Mouse (Mus musculus) embryonic facial prominence, embryonic 11.5 days (tissue): ENCODE results near the gene Kncn. TPM values are rescaled to one million over a fixed set of nuclear protein-coding genes. Genes with fewer than 3 reads are reported as not detected.

ENCODE experiments used
- ATAC-seq: fragments of 200-750 bp; cut with Nextera tagmentation; replicated peaks from 2 replicates; pipeline ENCODE4 v1.8.0; 2017; ENCODE audit warnings: low read depth; ENCODE audit not compliant: insufficient number of reproducible peaks, low FRiP score, low TSS enrichment
- DNase-seq: peaks from one replicate; pipeline ENCODE4 v3.0.0-alpha.2; 2015; ENCODE audit warnings: low spot score
- H3K27ac ChIP-seq: fragments of 300-500 bp; sonication (generic); replicated peaks from 2 replicates; pipeline ENCODE4 v1.5.1; 2014; ENCODE audit warnings: mild to moderate bottlenecking, low read depth, low read length, control low read depth
- H3K27me3 ChIP-seq: fragments of 300-500 bp; sonication (generic); 2 replicates; pipeline ENCODE4 v1.6.1; 2014; ENCODE audit warnings: mild to moderate bottlenecking, low read length, moderate library complexity, mixed read lengths; ENCODE audit not compliant: control insufficient read depth, insufficient read depth
- H3K36me3 ChIP-seq: fragments of 300-500 bp; sonication (generic); replicated peaks from 2 replicates; pipeline ENCODE4 v1.6.1; 2014; ENCODE audit warnings: low read depth, mild to moderate bottlenecking, low read length, moderate library complexity, mixed read lengths; ENCODE audit not compliant: control insufficient read depth, insufficient read depth
- H3K4me1 ChIP-seq: fragments of 300-500 bp; sonication (generic); 2 replicates; pipeline ENCODE4 v1.6.1; 2014; ENCODE audit warnings: low read length, mixed read lengths; ENCODE audit not compliant: control insufficient read depth, insufficient read depth
- H3K4me2 ChIP-seq: fragments of 300-500 bp; sonication (generic); 2 replicates; pipeline ENCODE4 v1.6.1; 2014; ENCODE audit warnings: low read depth, mild to moderate bottlenecking, control low read depth, low read length, moderate library complexity
- H3K4me3 ChIP-seq: fragments of 300-500 bp; sonication (generic); 2 replicates; pipeline ENCODE4 v1.5.1; 2014; ENCODE audit warnings: low read depth, low read length, control low read depth
- H3K9ac ChIP-seq: fragments of 300-500 bp; sonication (generic); replicated peaks from 2 replicates; pipeline ENCODE4 v1.6.1; 2014; ENCODE audit warnings: mild to moderate bottlenecking, control low read depth, low read length
- H3K9me3 ChIP-seq: fragments of 300-500 bp; sonication (generic); replicated peaks from 2 replicates; pipeline ENCODE4 v1.6.1; 2016; ENCODE audit warnings: mild to moderate bottlenecking, low read length, inconsistent platforms, mixed read lengths; ENCODE audit not compliant: control insufficient read depth
- WGBS: fragments of 180-500 bp; shearing (Covaris S2); extraction: QIAGEN DNeasy Blood & Tissue Kit; methylation state at CpG from one replicate; pipeline ENCODE4 v1.1.7; 2014; 5-methylcytosine and 5-hydroxymethylcytosine counted together
- polyA plus RNA-seq: library from polyadenylated mRNA; unstranded; fragments of >200 nt; fragmentation: Nextera tagmentation; extraction: Ambion mirVana; gene quantifications from 2 replicates; pipeline ENCODE4 v1.2.1, GENCODE M21; 2014

The Kncn gene
- polyA plus RNA-seq, 1 experiment from 2014 or later: not detected

DNA sequence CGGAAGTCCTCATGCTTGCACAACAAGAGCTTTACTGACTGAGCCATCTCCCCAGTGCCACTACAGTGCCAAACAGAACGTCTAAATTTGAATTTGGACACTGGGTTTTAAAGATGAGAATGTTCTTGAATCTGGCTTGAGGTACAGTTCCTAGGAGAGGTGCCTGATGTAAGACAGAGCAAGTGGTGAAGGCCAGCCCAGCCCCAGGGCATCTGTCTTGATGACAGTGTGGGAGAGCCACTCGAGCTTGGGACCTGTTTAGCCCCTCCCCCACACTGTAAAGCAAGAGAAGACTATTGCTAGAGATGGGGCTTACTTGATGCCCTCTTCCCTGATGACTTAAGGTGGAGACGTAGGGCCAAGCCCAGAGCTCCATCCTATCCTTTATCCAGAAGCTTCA lies 2.0 kb upstream of the Kncn start:
- Histone ChIP-seq H3K4me3 (no peak overlapping the region), H3K4me2 (no peak overlapping the region), H3K27ac (no peak overlapping the region), H3K4me1 (no peaks in the 10 kb centered on the region), H3K9me3 (no peaks in the 10 kb centered on the region), H3K27me3 (no peaks in the 10 kb centered on the region), H3K36me3 (no peaks in the 10 kb centered on the region), H3K9ac (no peak overlapping the region)
- no peak for DNase-seq
- WGBS: 57% methylated on average over 4 of the region's 4 CpGs
- ATAC-seq: no peak

- no peak overlapping the region for H3K4me2 ChIP-seq
- no peak overlapping the region for H3K27ac ChIP-seq
- peaks cover 10% of the 10 kb centered on the region for H3K27me3 ChIP-seq
- H3K4me1 ChIP-seq: peaks cover 3% of the 10 kb centered on the region; the same call in 1 of the 2 replicates
- no peak overlapping the region for H3K4me3 ChIP-seq
- ATAC-seq (no peak), DNase-seq (no peak)
- H3K9ac ChIP-seq: no peak overlapping the region
- H3K36me3 ChIP-seq: no peaks in the 10 kb centered on the region
- 76% methylated on average over 3 of the region's 3 CpGs for WGBS
- no peaks in the 10 kb centered on the region for H3K9me3 ChIP-seq
Observed at GRCm38 (mm10) chr4:115885846-115886245, 1.6 kb downstream of the Kncn start.

DNA sequence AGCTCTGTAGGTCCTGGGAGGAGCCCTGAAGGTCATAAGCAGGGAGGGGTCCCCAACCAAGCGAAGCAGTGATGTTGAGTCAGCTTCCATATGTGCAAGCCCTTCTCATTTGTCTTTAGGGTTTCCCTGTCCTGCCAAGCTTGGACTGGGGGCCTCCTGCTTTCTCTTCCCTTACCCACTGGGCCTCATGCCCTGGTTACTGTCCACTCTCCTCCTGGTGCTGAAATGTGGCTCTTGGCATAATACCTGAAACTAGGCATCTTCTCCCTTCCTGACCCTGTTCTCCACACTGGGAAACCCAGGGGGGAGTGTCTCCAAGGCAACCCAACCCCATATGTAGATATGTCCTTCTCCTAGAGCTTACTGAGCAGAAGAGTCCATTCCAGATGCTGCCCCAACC lies 2.7 kb downstream of the Kncn start:
- Histone ChIP-seq H3K4me3 (no peak overlapping the region), H3K36me3 (no peaks in the 10 kb centered on the region), H3K9me3 (no peaks in the 10 kb centered on the region), H3K27ac (no peak overlapping the region), H3K9ac (no peak overlapping the region), H3K4me2 (no peak overlapping the region), H3K4me1 (peaks cover 3% of the 10 kb centered on the region; the same call in 1 of the 2 replicates), H3K27me3 (peaks cover 17% of the 10 kb centered on the region)
- DNase-seq (peak; percentile 52), ATAC-seq (no peak)
- 53% methylated on average over 1 of the region's 1 CpGs for WGBS

DNA sequence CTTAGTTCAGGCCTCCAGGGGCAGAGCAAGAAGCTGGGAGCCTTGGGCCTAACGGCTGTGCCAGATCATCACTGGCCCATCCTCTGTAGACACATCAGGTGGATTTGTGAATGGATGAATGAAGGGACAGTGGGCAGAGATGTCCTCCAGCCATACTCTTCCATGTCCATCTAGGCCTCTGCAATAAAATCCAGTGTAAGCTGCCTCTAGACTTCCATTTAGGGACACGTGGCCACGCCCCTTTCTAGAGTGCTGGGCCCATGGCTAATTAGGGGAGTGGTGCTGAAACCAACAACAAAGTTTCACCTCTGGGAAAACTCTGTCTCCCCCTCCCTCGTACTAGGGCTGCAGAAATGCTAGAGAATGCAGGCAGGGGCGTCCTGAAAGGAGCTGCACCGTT lies 5.9 kb downstream of the Kncn start:
- Histone ChIP-seq H3K4me2 (peak overlapping the region; percentile 34), H3K27ac (no peak overlapping the region), H3K4me1 (peaks cover 3% of the 10 kb centered on the region; the same call in 1 of the 2 replicates), H3K9ac (no peak overlapping the region), H3K36me3 (no peaks in the 10 kb centered on the region), H3K27me3 (peaks cover 17% of the 10 kb centered on the region), H3K9me3 (no peaks in the 10 kb centered on the region), H3K4me3 (peak overlapping the region; percentile 5; the same call in 1 of the 2 replicates)
- ATAC-seq (no peak), DNase-seq (no peak)
- WGBS: 10% methylated on average over 6 of the region's 6 CpGs

DNA sequence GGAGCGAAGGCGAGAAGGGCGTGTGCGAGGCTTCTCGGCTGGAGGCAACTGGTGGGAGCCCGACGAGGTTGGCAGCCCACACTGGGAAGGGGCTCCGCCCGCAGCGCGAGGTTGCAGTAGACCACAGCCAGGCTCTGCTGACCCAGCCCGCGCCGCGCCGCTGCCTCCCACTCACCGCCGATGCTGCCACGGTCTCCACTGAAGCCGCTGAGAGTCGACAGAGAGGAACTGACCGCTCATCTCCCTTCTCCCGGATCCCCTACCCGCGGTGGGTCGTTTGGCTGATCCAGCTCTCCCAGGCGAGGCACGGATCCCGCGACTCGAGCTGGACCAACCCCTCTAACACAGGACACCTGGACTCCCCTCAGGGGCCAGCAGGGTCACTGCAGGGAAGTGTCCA lies 6.4 kb downstream of the Kncn start, which contains the start of gene 6430628N08Rik:
Gene 6430628N08Rik (plus strand): TSS at position 113 of the 400 bp plus-strand sequence.
- under 1% methylated on average over 31 of the region's 31 CpGs for WGBS
- Histone ChIP-seq H3K4me1 (peaks cover 3% of the 10 kb centered on the region; the same call in 1 of the 2 replicates), H3K4me3 (peak within 1 kb of the TSS; percentile 5; the same call in 1 of the 2 replicates), H3K36me3 (no peaks in the 10 kb centered on the region), H3K4me2 (peak within 1 kb of the TSS; percentile 34), H3K9ac (no peak within 1 kb of the TSS), H3K27me3 (peaks cover 17% of the 10 kb centered on the region), H3K9me3 (no peaks in the 10 kb centered on the region), H3K27ac (no peak within 1 kb of the TSS)
- DNase-seq: no peak
- ATAC-seq: no peak

- Histone ChIP-seq H3K4me3 (no peak overlapping the region), H3K9ac (no peak overlapping the region), H3K9me3 (no peaks in the 10 kb centered on the region), H3K36me3 (no peaks in the 10 kb centered on the region), H3K27ac (no peak overlapping the region), H3K27me3 (peaks cover 45% of the 10 kb centered on the region), H3K4me2 (no peak overlapping the region), H3K4me1 (peaks cover 9% of the 10 kb centered on the region; the same call in 1 of the 2 replicates)
- ATAC-seq (no peak), DNase-seq (no peak)
- WGBS: 24% methylated on average over 3 of the region's 3 CpGs
Observed at GRCm38 (mm10) chr4:115894281-115894680, 10.1 kb downstream of the Kncn start.

DNA sequence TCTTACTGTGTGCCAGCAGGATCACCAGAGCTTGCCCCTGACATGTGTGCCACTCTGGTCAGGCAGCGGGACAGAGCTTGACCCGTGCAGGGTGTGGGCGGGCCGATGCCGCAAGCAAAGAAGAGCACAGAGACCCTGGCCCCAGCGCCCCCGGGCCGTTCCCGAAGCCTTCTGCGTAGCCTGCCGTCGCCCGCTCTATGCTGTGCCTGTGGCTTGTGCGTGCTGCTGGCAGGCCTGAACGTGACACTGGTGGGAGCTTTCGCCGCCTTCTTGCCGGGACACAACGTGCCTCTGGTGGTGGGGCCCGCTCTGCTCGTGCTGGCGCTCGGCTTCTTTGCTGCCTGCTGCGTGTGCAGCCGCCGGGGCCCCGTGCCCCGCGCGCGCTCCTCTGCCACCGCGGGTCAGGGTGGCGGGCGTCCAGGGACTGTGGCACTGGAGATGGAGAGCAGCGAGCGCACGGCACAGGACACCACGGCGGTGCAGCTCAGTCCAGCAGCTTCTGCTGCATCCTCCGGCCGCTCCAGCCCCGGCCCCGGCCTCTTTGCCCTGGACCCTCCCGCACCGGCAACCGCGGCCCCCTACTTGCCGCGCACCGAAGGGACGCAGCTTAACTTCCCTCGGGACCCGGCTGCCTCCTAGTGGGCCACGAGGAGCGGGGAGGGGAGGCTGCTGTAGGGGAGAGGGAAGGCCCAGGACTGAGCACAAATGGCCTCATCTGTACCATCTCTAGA lies 13.9 kb downstream of the Kncn start:
- no peak overlapping the region for H3K27ac ChIP-seq

DNA sequence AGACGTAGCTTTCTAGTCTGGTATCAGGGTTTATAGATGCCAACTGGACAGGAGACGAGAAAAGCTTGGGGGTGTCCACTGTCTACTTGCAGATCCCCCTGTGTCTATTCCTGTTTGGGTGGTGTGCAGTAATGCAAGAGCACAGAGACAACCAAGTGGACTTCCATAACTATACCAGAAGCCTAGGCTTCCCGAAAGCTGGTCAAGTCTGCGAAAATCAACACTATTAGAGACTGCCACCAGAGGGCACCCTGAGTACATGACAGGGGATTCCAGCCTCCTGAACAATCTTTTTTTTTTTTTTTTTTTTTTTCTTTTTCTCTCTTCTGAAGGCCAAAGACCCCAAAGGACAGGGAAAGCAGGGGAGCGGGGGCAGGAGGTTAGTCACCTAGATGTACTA lies 18.6 kb downstream of the Kncn start:
- Histone ChIP-seq H3K9ac (no peak overlapping the region), H3K27me3 (peaks cover 52% of the 10 kb centered on the region), H3K4me1 (peaks cover 5% of the 10 kb centered on the region; the same call in 1 of the 2 replicates), H3K4me2 (no peak overlapping the region), H3K9me3 (no peaks in the 10 kb centered on the region), H3K36me3 (no peaks in the 10 kb centered on the region), H3K27ac (no peak overlapping the region), H3K4me3 (no peak overlapping the region)
- ATAC-seq (no peak), DNase-seq (peak; percentile 88)
- 19% methylated on average over 5 of the region's 5 CpGs for WGBS

More for the DNA sequence above, 13.9 kb downstream of the Kncn start:
- Histone ChIP-seq H3K27me3 (peaks cover 44% of the 10 kb centered on the region), H3K4me1 (peaks cover 5% of the 10 kb centered on the region; the same call in 1 of the 2 replicates), H3K4me2 (peak overlapping the region; percentile 88), H3K9ac (peak overlapping the region; percentile 56), H3K9me3 (no peaks in the 10 kb centered on the region), H3K36me3 (no peaks in the 10 kb centered on the region), H3K4me3 (peak overlapping the region; percentile 41)
- under 1% methylated on average over 56 of the region's 56 CpGs for WGBS
- peak; percentile 56 for DNase-seq
- peak; percentile 52 for ATAC-seq
